Mouse (Mus musculus) CD4-positive helper T cell, adult 2 months (primary cell): ENCODE results near the gene Runx2.

Experiments used
- DNase-seq: peaks from one replicate; pipeline ENCODE4 v3.0.0-alpha.2; 2012; ENCODE audit warnings: low read depth, missing footprints, low spot score

Gene Runx2

DNA sequence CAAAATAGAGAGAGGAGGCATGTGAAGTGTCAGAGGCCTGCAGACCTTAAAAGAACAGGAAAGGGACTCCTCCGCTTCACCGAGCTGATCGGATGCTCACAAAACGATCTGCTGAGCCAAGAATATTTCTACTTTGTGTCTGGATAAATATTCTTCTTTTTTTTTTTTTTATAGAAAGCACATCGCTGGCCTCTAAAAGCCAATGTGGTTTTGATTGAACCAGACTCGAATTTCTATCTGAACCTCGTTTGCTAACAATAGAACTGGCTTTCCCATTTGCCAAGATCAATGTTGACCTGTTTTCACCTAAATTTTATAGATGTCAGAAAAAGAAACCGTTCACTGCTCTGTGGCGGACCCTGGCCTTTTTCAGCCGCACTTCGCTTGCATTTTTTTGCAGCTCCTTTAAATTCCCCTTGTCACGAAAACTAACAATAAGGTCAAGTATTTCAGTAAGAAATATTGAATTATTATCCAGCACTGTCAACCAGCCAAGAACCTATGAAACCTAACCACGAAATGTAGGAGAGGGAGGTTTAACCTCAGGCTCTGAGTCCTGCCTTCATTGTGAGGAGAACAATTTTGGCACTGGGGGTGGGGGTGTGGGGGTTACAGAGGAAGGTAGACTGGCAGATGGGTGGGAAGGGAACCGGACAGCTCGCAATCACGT, 222.4 kb downstream of the Runx2 start:
- DNase-seq, result no peak

DNA sequence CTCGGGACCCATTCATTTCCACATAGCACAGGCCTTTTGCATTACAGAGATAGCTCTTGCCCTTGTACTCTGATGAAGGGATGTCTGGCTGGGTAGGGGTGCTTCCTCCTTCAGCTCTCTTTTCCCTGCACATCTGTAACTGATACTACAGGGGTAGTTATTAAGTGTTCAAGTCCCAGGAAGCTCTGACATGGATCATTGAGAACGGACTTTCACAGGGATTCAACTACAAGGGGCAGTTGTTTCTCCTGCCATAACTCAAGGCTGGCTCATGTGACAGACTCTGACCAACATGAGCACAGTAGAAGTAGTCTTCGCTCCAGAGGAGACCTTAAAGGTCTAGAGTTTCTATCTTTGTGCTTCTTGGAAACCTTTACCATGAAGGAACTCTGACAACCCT, 226.1 kb downstream of the Runx2 start:
- DNase-seq, result no peak

DNA sequence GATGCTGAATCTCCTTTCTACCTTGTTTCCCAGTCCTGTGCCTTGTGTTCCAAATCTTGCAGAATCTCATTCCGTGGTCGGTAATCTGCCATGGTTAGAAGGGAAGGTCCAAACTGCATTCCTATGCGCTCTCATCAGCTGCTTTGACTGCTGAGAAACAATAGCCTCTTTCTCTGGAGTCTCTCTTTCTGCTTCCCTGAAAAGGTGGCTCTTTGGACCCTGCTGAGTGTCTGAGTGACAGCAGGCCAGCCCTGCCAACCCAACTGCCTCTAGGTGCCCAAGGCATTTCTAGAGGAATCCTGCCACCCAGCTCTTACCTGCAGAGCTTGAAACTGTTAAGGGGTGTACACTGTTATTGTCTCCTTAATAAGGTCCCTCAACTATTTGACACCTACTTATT, 226.6 kb downstream of the Runx2 start:
- DNase-seq, result no peak

DNA sequence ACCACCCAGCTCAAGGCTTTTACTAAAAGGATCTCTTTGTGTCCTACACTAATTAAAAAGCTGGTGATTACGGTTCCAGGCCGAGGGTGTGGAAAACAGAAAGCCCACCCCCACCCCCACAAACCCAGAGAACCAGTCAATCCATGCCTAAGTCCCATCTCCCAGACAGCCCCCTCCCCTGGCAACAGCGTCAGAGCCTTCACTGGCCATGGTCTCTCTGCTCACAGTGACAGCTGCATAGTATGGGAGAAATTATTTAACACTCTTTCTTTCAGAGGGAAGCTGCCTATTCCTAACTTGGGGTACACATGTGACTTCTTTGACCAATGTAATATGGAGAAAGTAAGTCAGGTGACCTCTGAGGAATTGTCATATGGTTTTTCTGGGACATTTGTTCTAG, 228.4 kb downstream of the Runx2 start:
- no peak for DNase-seq

DNA sequence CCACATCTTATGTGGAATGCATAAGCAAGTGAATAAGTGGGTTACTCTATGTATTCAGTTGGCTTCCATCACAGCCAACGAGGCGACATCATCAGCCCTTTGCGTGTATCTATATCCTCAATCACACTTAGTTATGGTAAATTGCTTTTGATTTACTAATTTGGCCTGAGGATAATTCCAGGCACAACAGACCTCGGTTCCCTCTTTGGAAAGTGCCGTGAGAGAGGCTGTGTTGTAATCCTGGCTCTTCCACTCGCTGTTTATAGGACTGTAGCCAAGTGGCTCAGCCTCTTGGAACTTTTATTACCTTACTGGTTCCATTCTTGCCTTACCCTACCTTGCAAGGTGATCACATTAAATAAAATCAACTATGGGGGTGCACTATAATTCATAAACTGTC, 229.8 kb downstream of the Runx2 start:
- DNase-seq, result no peak

DNA sequence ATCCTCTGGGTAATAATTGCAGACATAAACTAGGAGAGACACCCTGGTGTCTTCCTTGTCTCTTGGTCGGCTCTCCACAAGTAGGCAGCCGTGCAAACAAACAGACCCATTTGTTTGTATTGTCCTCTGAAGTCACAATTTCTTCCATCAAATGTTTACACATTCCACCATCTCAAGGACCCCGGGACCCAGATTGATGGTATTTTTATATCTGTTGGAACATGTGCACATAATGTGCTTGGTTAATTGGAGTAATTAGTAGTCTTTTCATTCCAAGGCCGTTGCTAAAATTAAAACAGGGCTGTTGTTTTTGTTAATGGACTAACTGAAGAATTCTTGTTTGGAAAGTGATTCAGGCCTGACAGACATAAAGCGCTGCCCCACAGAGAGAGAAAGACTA, 236.8 kb downstream of the Runx2 start:
- DNase-seq, result no peak

DNA sequence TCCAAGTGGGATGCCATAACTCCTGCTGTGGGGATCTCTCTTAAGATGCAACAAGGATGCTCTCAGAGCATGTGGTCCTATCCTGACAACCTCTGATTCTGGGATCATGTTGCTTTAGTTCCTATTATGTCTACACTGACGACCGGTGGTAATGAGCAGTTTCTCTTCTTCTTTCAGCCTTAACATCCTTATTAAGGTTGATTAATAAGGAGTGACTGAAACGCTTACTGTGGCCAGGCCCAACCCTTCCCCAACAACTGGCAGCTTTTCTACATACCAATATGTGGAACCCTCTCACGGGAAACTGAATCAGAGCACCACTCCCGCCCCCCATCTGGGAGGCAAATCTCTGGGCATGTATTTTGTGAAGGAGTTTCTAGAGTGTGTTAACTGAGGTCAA, 243.7 kb downstream of the Runx2 start:
- no peak for DNase-seq

DNA sequence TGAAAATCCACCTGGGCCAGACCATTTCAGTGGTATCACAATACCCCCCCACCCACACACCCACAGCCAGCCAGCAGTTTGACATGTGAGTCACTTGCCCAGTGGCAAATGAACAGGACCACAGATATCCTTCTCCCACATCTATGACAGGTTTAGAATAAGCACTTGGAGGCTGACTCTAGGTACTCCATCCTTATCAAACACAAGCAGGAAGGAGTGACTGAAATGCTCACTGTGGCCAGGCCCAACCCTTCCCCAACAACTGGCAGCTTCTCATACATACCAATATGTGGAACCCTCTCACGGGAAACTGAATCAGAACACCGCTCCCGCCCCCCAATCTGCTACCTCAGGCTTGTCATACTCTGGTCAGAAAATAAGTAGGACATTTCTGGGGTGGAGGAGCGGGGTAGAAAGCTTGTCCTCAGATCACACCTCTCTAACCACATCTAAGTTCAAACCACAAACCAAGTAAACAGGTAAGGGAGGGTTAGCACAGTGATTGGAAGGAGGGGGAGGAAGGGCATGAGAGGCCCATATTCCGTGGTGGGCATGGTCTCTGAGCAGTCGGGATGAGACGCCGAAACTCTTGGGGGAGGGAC, 245.5 kb downstream of the Runx2 start:
- DNase-seq, result peak; percentile 86

DNA sequence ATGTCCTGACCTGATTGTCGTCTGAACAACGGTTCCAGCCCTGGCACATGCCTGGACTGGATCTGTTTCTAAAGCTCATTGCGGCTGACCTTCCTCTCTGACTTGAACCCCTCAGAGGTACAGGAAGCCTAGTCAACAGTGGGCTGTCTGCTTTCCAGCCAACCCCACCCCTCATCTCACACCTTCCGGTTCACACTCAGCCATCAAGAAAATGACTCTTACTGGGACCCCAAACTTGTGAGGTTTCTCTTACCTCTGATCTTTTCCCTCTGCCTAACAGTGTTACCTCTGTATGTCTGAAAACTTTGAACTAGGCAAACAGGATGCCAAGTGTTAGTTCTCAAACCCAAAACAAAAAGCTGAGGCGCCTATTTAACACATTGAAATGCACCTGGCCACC, 247.6 kb downstream of the Runx2 start:
- DNase-seq, result peak; percentile 48

DNA sequence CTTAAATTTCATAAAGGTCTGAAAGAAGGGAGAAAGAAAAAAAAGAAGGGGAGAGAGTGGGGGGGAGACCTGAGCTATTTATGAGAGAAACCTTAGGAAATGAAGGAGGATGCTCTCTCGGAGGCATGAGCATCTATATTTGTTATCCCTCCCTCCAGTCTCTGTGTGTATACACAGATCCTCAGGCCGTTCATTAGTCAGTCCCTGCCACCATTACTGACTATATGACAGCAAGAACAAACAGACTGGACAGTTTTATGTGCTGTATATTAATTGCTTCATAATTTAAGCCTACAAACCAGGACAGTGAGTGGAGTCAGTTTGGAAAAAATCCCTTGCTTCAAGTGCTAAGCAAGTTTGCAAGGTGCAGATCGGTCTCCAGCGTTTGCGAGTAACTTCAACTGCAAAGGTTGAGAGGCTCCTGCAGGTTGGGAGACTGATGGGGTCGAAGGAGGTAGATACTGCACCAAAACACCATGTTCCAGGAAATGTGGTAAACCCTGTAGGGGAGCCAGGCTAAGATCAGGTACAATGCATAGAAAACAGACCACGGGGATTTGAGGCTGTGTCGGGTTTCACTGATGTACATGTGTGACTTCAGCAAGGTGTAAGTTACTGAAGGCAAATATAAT, 248.6 kb downstream of the Runx2 start:
- DNase-seq, result peak; percentile 27

DNA sequence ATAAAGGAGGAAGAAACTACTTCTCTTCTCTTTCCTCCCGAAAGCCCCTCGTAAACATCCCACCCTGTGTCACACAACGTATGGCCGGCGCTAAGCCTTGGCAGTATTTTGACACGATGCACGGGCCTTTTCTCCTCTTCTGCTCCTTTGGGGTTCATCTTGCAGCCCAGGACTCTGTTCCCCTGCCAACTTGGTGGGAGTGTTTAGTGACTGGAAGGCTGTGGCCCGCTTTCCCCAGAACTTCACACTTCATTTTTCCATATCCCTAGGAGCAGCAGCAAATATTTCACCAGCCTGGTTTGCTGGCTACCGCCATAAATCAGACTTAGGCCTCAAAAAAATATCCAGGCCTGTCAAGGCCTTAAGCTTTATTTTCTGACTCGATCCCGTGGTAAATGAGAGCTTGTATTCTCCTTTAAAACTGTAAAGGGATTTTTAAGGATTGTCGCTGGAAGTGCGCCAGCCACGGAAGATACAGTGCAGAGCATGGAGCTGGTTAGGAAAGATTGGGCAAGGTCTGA, 249.2 kb downstream of the Runx2 start:
- no peak for DNase-seq

DNA sequence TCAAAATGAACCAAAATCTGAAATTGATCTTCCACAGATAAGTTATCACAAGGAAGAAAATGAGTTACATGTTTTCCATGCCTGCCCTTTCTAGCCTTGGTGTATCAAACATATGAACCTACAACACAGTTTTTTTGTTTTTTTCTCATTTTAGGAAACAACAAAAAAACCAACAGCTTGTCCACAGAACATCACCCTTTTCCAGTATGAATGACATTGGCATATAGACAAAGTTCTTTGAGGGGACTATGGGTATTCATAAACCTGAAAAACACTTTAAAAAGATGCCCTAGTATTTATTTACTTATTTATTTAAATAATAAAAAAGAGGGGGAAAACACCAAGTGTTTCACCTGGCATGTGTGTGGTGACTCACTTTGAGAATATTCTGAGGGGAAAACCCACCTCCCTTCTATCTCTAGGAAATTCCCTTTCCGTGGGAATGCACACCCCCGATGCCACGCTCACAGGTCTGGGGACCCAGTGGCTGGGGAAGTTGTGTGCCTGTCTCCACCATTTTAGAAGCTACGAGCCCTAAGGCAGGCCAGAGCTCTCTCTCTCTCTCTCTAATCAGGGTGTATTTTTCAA, 249.9 kb downstream of the Runx2 start:
- DNase-seq, result peak; percentile 41

DNA sequence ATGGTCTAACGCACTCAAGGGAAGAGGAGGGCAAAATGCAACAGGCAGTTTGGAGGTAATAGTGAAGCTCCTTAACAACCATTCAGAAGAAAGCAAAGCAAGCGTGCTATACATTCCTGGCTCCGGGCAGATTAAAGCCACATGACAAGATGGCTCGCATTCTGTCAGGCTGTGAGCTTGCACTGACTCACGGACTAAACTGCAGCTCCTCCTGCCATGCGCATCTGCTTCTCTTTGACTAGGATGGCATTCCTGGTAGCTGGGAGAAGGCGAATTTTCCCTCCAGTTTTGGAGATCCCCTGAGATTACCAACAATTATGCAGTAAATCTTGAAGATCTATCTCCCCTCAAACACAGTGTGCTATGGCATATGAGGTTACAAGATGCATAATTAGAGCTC, 254.6 kb downstream of the Runx2 start:
- no peak for DNase-seq

DNA sequence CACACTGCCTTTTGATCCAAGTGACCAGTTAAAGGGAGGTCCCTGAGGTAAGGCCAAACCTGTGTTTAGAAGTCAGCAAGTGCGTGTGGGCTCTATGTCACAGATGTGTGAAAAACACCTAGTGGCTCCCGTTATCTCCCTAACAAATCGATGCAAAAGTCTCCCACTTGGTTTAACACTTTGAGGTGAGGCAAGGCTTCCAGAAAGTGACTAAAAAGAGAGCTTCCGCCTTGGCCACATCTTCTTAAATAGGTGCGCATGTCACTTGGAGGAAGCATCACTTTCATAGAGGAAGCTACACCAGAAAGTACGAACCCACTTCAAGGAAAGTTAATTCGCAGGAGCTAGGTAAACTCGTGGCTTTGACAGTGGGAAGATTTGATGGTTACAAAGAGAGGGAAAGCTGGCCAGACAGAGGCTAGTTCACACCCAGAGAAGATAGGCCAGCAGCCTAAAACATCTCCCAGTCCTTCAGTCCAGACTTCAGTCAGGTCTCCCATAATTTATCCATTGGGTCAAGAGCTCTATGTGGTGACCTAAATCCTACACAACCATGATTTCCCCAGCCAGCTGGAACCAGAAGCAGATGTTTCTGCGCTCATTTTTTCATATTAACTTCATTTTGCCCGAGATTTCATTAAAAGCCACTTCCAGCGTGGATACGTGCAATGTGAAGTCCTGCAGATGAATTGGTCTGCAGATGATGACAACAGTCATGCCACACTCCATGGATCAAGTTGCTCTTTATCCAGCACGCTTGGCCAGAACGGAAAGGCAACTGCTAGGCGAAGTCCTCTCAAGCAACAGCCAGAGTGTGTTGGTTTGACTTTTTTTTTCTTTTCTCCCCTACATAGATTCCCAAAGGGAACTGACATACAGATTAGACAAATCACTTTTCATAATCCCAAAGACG, 257.1 kb downstream of the Runx2 start:
- peak; percentile 83 for DNase-seq

DNA sequence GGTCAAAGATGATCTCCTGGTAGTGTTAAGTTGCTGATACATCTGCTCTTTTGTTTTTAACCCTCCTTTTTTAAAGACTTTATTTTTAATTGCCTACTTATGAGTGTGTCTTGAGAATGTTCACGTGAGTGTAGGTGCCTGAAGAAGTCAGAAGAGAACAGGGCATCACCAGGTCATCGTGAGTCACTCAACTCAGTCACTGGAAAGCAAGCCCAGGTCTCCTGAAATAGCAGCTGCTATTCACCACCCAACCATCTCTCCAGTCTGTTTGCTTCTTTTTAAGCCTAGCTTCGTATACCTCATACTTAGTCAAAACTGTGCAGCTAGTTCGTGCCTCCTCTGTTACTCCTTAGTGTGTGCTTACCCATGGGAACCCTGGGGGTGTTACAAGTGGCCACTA, 259.7 kb downstream of the Runx2 start:
- DNase-seq, result no peak

DNA sequence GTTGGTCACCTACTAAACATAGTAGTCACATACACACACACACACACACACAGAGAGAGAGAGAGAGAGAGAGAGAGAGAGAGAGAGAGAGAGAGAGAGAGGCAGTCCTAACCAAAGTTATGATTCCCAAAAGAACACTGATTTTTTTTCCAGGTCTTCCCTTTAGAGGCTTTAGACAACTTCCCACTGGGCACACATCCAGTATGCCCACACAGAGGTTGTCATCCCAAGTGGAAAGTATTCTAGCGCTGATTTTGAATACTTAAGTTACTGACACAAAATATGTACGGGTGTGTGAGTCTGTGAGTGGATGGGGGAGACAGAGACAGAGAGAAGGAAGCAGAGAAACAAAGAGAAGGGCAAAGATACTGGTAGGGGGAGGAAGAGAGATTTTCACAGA, 265.0 kb downstream of the Runx2 start:
- no peak for DNase-seq

DNA sequence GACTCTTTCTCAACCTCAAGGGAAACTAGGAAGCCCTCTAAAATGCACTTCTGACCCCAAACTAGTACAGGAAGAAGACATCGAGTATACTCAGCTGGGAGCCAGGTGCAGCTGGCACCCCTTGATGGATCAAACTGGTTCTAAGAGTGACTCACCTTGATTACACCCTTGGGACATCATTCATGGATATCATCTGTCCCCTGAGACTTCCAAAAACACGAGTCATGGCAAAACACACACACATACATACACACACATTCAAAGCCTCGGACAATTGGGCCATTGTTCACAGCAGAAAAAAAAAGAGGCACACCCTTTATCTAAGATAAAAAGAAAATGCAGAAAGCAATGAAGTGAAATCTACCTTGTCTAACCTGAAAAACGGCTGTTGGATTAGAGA, 266.7 kb downstream of the Runx2 start:
- no peak for DNase-seq

DNA sequence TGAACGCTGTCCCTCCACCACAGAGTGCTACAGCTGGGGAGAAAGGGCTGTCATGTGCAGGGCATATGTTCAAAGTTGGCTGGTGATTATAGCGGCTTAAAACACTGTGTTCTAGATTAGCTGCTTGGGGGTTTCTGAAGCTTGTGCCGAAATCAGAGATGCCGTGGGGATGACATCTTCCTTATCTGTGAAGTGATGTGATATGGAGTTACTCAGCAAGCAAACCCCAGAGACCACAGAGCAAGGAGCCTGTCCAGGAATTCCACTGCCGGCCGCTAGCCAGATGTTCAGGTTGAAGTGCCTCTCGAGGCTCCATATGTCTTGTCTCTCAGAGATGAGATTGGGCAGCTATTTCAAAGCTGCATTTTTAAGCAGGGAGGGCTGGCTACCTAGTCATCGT, 267.8 kb downstream of the Runx2 start:
- no peak for DNase-seq

DNA sequence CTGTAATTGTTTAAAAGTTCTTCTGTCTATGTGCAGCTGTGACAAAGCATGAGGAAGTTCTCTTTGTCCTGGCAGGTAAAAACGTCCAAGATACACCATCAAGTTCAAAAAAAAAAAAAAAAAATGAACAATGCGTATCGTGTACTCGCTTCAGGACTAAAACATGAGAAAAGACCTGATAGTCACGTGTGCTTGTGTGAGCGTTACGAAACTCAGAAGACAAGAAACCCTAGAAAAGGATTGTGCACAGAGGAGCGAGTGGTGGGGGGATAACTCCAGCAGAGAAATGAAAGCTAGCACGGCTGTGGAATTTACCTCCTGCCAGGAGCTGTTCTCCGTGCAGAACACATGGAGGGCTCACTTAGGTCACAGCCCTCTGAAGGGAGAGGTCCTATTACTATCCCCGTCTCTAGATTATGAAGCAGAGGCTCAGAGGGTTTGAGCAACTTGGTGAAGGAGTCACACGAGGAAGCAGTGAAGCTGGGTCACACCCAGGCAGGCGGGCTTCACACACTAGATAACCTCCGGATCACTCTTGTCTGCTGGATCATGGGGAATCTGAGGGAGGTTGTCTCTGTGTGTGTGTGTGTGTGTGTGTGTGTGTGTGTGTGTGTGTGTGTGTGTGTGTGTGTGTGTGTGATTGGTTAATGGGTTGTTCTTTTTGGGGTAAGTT, 269.3 kb downstream of the Runx2 start:
- no peak for DNase-seq

DNA sequence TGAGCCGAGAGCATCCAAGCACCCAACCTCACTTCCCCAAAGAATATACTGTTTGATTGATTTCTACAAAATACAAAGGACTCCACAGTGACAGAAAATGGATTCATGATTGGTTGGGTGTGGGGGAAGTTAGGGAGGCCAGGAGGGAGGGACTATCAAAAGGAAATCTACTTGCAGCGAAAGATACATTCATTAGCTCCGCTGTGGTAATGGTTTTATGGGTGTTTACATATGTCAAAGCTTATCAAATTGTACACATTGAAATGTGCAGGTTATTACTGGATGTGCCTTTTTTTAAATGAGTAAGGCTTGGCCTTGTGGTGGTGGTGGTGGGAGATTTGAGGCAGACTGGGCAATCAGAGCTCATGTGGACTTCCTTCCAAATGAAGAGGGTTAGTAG, 271.9 kb downstream of the Runx2 start:
- no peak for DNase-seq

DNA sequence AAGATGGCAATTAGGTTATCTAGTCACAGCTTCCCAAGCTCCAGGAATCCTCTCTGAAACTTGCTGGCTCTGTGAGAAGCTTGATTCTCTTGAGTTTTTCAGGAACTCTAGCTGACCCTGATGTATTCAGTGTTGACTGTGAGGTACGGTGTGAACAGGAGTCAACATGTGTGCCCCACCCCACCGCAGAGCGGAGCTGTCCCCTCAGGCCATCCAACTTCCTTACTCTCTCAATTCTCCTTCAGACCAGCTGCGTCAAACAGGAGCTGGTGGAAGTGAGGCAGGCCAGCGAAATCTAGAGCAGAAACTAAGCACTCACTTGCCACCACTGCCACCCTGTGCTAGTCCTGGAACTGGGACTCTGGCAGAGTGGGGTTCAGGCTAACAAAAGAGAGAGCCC, 273.9 kb downstream of the Runx2 start:
- no peak for DNase-seq
